Mouse (Mus musculus) C2C12 (cell line): ENCODE measurements around the gene 1700023F06Rik.

Source experiments
- CEBPB ChIP-seq: IDR thresholded peaks from one replicate; pipeline ENCODE4 v1.6.1; 2011; ENCODE audit warnings: low read depth, mild to moderate bottlenecking, control low read depth, moderate library complexity
- CTCF ChIP-seq: IDR thresholded peaks from one replicate; pipeline ENCODE4 v1.5.1; 2011; ENCODE audit not compliant: control insufficient read depth, insufficient read depth, insufficient read length
- FOSL1 ChIP-seq: IDR thresholded peaks from one replicate; pipeline ENCODE4 v1.8.0; 2011; ENCODE audit warnings: mild to moderate bottlenecking, low read length; ENCODE audit not compliant: poor library complexity, insufficient read depth, severe bottlenecking
- MAX ChIP-seq: IDR thresholded peaks from one replicate; pipeline ENCODE4 v1.6.1; 2011; ENCODE audit warnings: mild to moderate bottlenecking, control low read depth
- MYOD1 ChIP-seq: IDR thresholded peaks from one replicate; pipeline ENCODE4 v1.6.1; 2011; ENCODE audit warnings: low read depth; ENCODE audit not compliant: control insufficient read depth, insufficient read length
- MYOG ChIP-seq: IDR thresholded peaks from one replicate; pipeline ENCODE4 v1.6.1; 2011; ENCODE audit not compliant: control insufficient read depth, insufficient read length; ENCODE audit errors: extremely low read depth
- USF1 ChIP-seq: IDR thresholded peaks from one replicate; pipeline ENCODE4 v1.6.1; 2011; ENCODE audit warnings: low read depth, mild to moderate bottlenecking, control low read depth, moderate library complexity

DNA sequence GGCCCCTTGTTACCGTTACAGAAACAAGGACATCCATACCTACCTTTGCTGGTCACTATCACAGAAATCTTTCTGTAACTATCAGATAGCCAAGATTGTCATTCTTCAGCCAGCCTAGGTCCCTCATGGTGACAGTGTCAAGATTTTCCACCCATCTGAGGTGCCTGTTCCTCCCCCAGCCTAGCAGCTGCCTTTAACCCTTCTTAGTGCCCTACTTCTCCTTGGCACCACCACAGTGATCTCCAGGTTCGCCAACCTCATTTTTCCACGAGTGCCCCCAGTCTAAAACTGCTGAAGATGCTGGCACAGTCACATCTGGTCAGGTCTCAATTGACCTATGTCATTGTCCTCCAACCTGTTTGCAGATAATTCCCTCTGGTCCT lies 38.3 kb downstream of the 1700023F06Rik start:
- TF ChIP-seq CTCF (no peak), MYOD1 (no peak), USF1 (no peak), MAX (no peak), CEBPB (no peak), FOSL1 (no peak), MYOG (no peak)
